Mouse (Mus musculus): ENCODE data around the gene Stk4. TPM values are rescaled to one million over a fixed set of nuclear protein-coding genes. Genes with fewer than 3 reads are reported as not detected.

Stk4 gene
- polyA plus RNA-seq (2012; rRNA removed): 10.1 and 11.9 TPM in 2 replicates

GRCm38 (mm10) chr2:164070142-164070764 lies at the start of gene Stk4:
Stk4 (plus strand) TSS chr2:164070322.

GRCm38 (mm10) chr2:164025150-164025549 lies 45.0 kb upstream of the Stk4 start, which contains the start of gene Pabpc1l:
Pabpc1l (plus strand) TSS chr2:164025450.

GRCm38 (mm10) chr2:164070765-164071436 lies 779 bp downstream of the Stk4 start, which contains the start of gene Tomm34:
Tomm34 (minus strand) TSS chr2:164071169.

GRCm38 (mm10) chr2:164170902-164171301 lies 100.8 kb downstream of the Stk4 start, which contains the start of gene Kcns1:
Kcns1 (minus strand) TSS chr2:164171113.

GRCm38 (mm10) chr2:164182692-164183255 lies 112.7 kb downstream of the Stk4 start, which contains the start of gene Wfdc5:
Wfdc5 (minus strand) TSS chr2:164182742.

GRCm38 (mm10) chr2:164190576-164190975 lies 120.5 kb downstream of the Stk4 start, which contains the start of gene Wfdc12:
Wfdc12 (minus strand) TSS chr2:164190608.

GRCm38 (mm10) chr2:164199626-164200327 lies 129.7 kb downstream of the Stk4 start, which contains the start of gene Wfdc15a:
Wfdc15a (minus strand) TSS chr2:164200130.

Other genes with a start within 250 kb of the Stk4 start
- 0.80 and 2.4 TPM in 2 replicates for gene Ccn5, start 249.5 kb upstream of the Stk4 start, polyA plus RNA-seq (2012; rRNA removed)
- 0.09 TPM in 1 of 2 replicates, not detected in the other for gene Kcnk15, start 216.7 kb upstream of the Stk4 start, polyA plus RNA-seq (2012; rRNA removed)
- 2.5 and 2.6 TPM in 2 replicates for gene Rims4, start 151.6 kb upstream of the Stk4 start, polyA plus RNA-seq (2012; rRNA removed)
- 28.4 and 34.4 TPM in 2 replicates for gene Ywhab, start 75.4 kb upstream of the Stk4 start, polyA plus RNA-seq (2012; rRNA removed)
- gene Pabpc1l, start 44.9 kb upstream of the Stk4 start, polyA plus RNA-seq (2012; rRNA removed): 0.37 and 0.75 TPM in 2 replicates
- 37.4 and 41.4 TPM in 2 replicates for gene Tomm34, start 847 bp downstream of the Stk4 start, polyA plus RNA-seq (2012; rRNA removed)
- gene Kcns1, start 100.8 kb downstream of the Stk4 start, polyA plus RNA-seq (2012; rRNA removed): 2.1 and 3.0 TPM in 2 replicates
- gene Wfdc5, start 112.4 kb downstream of the Stk4 start, polyA plus RNA-seq (2012; rRNA removed): not detected in 2 replicates
- not detected in 2 replicates for gene Wfdc12, start 120.3 kb downstream of the Stk4 start, polyA plus RNA-seq (2012; rRNA removed)
- not detected in 2 replicates for gene Wfdc15a, start 129.8 kb downstream of the Stk4 start, polyA plus RNA-seq (2012; rRNA removed)
- not detected in 2 replicates for gene Wfdc15b, start 151.3 kb downstream of the Stk4 start, polyA plus RNA-seq (2012; rRNA removed)
- gene Svs2, start 168.1 kb downstream of the Stk4 start, polyA plus RNA-seq (2012; rRNA removed): not detected in 2 replicates
- not detected in 2 replicates for gene Svs3b, start 186.3 kb downstream of the Stk4 start, polyA plus RNA-seq (2012; rRNA removed)
- not detected in 2 replicates for gene Svs4, start 208.1 kb downstream of the Stk4 start, polyA plus RNA-seq (2012; rRNA removed)
- not detected in 2 replicates for gene Svs3a, start 218.9 kb downstream of the Stk4 start, polyA plus RNA-seq (2012; rRNA removed)
- gene Svs6, start 246.4 kb downstream of the Stk4 start, polyA plus RNA-seq (2012; rRNA removed): not detected in 2 replicates

Measured in colon, adult 2 months (tissue).